Mouse (Mus musculus) embryonic stem cell, embryonic (primary cell): ENCODE data around the gene Mlx.

ENCODE experiments used
- CTCF ChIA-PET, 4 experiments: fragments of 300-600 bp in 2 of 4; fragments of 350-600 bp in 2 of 4; sonication (Branson Sonifier 250); formaldehyde crosslinking; loops; one replicate each; lab custom pipeline; 2022; ENCODE audit warnings: inconsistent platforms in 2 of 4; lab: Charles Lee
- POLR2A ChIA-PET, 4 experiments: fragments of 300-600 bp in 2 of 4; fragments of 350-600 bp in 2 of 4; sonication (Branson Sonifier 250); formaldehyde crosslinking; loops; one replicate each; lab custom pipeline; 2022; ENCODE audit warnings: antibody characterized with exemption in 4 of 4, inconsistent platforms in 1 of 4; lab: Charles Lee

Mlx gene

DNA sequence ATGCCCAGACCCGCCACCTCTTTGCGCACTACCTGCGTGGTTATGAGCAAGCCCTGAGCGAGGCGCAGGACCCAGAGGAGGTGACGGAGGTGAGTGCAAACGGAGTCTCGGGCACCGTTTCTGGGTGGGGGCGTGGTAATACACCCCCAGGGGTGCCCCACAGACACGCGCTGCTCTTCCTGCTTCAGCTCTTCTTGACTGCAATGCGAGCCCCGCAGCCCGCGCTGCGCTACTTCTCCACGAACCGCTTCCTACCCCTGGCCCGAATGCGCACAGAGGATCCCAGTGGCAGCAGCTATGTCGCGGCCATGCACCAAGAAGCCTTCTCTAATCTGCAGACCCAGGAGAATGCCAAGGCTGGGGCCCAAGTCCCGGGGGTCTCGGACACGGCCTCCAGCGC is 7.3 kb upstream of the Mlx start:
- POLR2A ChIA-PET = interaction anchor here in 3 of 4 experiments (0.6 to 4.0 kb wide), 29 partner anchors 8 to 479 kb away, joined by 3 to 22 read pairs (median 3); partner anchors contain the start of genes Naglu (in 3 of the 3), Psmc3ip (in 2 of the 3), Stat3 (in 2 of the 3) and Plekhh3 (in 1 of the 3)
- CTCF ChIA-PET = interaction anchor here (0.6 to 1.4 kb wide), 11 partner anchors 9 to 174 kb away, joined by 3 to 10 read pairs (median 3); partner anchors contain the start of genes Ccr10 (in 1 of the 4), Naglu (in 1 of the 4), Plekhh3 (in 1 of the 4) and Psmc3ip (in 1 of the 4)

DNA sequence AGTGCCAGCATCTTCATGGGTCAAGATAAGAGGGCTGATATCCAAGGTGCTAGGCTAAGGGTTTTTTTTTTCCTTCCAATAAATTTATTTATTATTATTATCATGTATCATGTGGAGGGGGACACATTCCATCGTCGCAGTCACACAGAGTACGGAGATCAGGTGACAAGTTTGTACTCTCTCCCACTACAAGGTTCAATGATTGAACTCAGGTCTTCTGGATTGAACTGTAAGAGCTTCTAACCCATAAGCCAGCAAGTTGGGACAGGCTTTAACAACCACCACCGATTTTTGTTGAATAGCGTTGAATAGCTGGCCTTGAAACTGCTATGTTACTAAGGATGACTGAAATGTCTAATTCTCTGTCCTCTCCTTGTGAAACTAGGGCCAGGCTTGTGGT is 6.7 kb upstream of the Mlx start:
- CTCF ChIA-PET = interaction anchor here in 2 of 4 experiments (0.6 to 1.4 kb wide), 4 partner anchors 91 to 119 kb away, joined by 3 to 10 read pairs (median 6); partner anchors contain the start of gene Plekhh3 (in 1 of the 2)
- POLR2A ChIA-PET = interaction anchor here in 3 of 4 experiments (0.6 to 4.0 kb wide), 16 partner anchors 9 to 390 kb away, joined by 3 to 22 read pairs (median 4); partner anchors contain the start of genes Naglu (in 3 of the 3), Stat3 (in 2 of the 3), Plekhh3 (in 1 of the 3) and Rpl27 (in 1 of the 3)

DNA sequence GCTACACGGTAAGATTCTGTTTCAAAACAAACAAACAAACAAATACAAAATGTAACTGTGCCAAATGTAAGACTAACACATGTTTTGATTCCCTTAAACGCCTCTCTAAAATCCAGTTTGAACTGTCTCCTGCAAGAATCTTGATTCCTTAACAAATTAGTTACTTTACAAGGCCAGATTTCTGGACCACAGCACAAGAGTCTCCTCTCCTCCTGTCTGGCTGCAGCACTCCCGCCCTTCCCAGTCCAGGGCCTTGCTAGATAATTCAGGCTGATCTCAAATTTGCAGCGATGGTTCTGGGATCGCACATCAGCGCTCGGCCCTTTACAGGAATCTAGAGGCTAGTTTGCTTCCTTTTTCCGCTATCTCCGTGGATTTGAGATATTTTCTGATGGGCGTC is 5.4 kb upstream of the Mlx start:
- CTCF ChIA-PET = interaction anchor here in 3 of 4 experiments (0.6 to 1.5 kb wide), 11 partner anchors 11 to 554 kb away, joined by 3 to 12 read pairs (median 4); partner anchors contain the start of genes Acly (in 1 of the 3), Becn1 (in 1 of the 3), Plekhh3 (in 1 of the 3) and Psmc3ip (in 1 of the 3)
- POLR2A ChIA-PET = interaction anchor here in 3 of 4 experiments (0.5 to 5.4 kb wide), 30 partner anchors 12 to 762 kb away, joined by 3 to 39 read pairs (median 4); partner anchors contain the start of genes Psmc3ip (in 3 of the 3), Rpl27 (in 3 of the 3), Naglu (in 2 of the 3) and Cntnap1 (in 1 of the 3)

DNA sequence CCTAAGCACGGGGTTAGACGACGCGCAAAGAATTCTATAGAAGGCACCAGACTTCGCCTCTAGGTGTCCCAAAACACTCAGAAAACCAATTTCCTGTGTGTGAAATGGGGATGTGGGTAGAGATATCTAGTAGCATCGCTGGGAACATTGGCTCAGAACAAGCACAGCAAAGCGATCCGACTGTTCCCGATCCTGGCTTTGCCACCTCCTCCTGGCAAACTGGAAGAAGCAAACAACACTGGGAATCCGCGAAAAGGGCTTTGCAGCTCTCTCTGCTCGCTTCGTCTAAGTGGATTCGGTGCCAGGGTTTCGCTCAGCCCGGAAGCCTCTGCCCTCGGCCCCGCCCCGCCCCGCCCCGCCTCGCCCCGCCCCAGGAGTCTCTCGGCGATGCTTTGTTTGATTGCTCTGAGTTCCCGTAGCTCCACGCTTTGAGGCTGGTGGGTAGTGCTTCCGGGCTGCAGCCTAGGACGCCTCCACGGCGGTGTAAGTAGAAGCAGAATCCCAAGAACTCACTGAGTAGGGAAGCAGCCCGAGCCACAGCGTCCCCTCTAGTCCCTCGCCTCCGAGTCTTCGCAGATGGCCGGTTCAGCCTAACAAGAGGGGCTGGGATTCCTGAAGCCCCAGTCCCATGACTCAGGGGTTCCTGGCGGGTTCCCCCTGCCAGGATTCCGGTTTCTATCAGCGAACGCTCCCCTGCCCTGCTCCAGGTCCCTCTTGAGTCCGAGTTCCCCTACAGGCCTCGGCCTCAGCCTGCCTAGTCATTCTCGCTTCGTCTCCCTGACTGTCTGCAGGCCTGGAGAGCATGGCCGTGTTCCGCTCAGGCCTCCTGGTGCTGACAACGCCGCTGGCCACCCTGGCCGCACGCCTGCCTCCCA is 4.6 kb upstream of the Mlx start, which contains the start of gene Coasy:
Coasy (plus strand) TSS at position 358 of the 875 bp plus-strand sequence.
- ChIA-PET POLR2A (interaction anchor here in 3 of 4 experiments (0.6 to 5.4 kb wide), 35 partner anchors 12 to 762 kb away, joined by 3 to 39 read pairs (median 4); partner anchors contain the start of genes Psmc3ip (in 3 of the 3), Rpl27 (in 3 of the 3), Naglu (in 2 of the 3) and Plekhh3 (in 2 of the 3)), CTCF (interaction anchor here (0.6 to 1.5 kb wide), 23 partner anchors 9 to 555 kb away, joined by 3 to 12 read pairs (median 4); partner anchors contain the start of genes Psmc3ip (in 3 of the 4), Acly (in 1 of the 4), Becn1 (in 1 of the 4) and Naglu (in 1 of the 4))

DNA sequence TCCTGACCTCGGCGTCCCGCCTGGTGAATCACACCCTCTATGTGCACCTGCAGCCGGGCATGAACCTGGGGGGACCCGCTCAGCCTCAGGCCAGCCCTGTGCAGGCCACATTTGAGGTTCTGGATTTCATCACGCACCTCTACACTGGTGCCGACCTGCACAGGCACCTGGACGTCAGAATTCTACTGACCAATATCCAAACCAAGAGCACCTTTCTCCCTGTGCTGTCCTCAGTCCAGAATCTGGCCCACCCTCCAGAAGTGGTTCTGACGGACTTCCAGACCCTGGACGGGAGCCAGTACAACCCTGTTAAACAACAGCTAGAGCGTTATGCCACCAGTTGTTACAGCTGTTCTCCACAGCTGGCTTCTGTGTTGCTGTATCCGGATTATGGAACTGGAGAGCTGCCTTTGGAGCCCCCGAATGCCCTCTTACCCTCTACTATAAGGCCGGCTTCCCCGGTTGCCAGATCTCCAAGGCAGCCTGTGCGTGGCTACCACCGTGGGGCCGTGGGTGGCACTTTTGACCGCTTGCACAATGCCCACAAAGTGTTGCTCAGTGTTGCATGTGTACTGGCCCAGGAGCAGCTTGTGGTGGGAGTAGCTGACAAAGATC is 3.9 kb upstream of the Mlx start:
- POLR2A ChIA-PET = interaction anchor here in 3 of 4 experiments (0.6 to 5.4 kb wide), 15 partner anchors 8 to 763 kb away, joined by 3 to 39 read pairs (median 7); partner anchors contain the start of genes Naglu (in 2 of the 3), Psmc3ip (in 2 of the 3), Rpl27 (in 2 of the 3) and Becn1 (in 1 of the 3)
- CTCF ChIA-PET = interaction anchor here (0.6 to 1.5 kb wide), 16 partner anchors 9 to 233 kb away, joined by 3 to 12 read pairs (median 4); partner anchors contain the start of genes Becn1 (in 1 of the 4), Naglu (in 1 of the 4), Plekhh3 (in 1 of the 4) and Psmc3ip (in 1 of the 4)

DNA sequence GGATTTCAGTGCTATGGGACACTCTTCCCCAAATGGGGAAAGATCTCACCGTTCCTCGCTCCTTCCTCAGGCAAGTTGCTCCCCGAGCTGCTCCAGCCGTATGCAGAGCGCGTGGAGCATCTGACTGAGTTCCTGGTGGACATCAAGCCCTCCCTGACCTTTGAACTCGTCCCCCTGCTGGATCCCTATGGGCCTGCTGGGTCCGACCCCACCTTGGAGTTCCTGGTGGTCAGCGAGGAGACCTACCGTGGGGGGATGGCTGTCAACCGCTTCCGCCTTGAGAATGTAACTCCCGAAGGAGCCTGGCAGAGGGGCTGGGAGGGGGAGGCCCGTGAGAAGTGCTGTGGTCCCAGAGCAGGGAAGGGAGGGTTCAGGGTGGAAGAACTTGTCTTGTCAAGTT is 2.8 kb upstream of the Mlx start:
- POLR2A ChIA-PET = interaction anchor here in 3 of 4 experiments (0.6 to 5.4 kb wide), 6 partner anchors 9 to 211 kb away, joined by 3 to 39 read pairs (median 9); partner anchors contain the start of genes Psmc3ip (in 2 of the 3) and Naglu (in 1 of the 3)
- CTCF ChIA-PET = interaction anchor here in 1 of 4 experiments (0.6 to 1.4 kb wide), 2 partner anchors 11 to 48 kb away, joined by 3 to 4 read pairs; partner anchors contain the start of gene Psmc3ip

DNA sequence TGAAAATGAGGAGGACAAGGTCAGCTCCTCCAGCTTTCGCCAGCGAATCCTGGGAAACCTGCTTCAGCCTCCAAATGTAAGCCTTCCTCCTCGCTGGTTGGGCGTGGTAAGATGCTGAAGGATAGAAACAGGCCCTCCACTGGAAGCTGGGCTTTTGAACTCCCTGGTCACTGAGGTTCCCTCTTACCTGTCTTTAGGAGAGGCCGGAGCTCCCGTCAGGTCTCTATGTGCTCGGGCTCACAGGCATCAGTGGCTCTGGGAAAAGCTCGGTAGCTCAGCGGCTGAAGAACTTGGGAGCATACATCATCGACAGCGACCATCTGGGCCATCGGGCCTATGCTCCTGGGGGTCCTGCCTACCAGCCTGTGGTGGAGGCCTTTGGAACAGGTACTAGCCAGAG is 2.3 kb upstream of the Mlx start:
- CTCF ChIA-PET = interaction anchor here in 1 of 4 experiments (0.6 to 1.4 kb wide), 2 partner anchors 11 to 47 kb away, joined by 3 to 4 read pairs; partner anchors contain the start of gene Psmc3ip
- POLR2A ChIA-PET = interaction anchor here in 2 of 4 experiments (1.0 to 5.4 kb wide), 5 partner anchors 9 to 91 kb away, joined by 3 to 39 read pairs (median 8); partner anchors contain the start of genes Psmc3ip (in 2 of the 2) and Naglu (in 1 of the 2)

DNA sequence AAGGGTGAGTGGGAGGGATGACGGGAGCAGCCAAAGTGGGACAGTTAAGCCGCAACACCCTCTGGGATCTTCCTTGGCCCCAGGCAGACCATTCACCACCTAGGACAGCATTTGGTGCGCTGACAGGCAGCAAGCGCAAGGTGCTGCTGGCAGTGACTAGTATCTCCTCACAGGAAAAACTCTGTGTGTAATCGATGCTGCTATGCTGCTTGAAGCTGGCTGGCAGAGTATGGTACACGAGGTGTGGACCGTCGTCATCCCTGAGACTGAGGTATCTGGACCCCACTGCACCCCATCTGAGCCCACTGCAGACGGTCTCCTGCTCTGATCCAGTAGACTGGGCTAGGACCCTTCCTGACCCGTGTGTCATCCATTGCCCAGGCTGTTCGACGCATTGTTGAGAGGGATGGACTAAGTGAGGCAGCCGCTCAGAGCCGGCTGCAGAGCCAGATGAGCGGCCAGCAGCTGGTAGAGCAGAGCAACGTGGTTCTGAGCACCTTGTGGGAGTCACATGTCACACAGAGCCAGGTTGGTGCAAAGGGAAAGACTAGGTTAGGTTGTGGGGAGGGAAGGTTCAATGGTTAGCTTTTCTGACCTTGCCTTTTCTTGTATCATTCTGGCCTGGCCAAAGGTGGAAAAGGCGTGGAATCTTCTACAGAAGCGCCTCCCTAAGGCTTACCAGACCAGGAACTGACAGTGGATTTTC is 1.3 kb upstream of the Mlx start:
- POLR2A ChIA-PET = interaction anchor here in 3 of 4 experiments (0.6 to 6.2 kb wide), 12 partner anchors 8 to 216 kb away, joined by 3 to 39 read pairs (median 4); partner anchors contain the start of genes Psmc3ip (in 3 of the 3), Becn1 (in 1 of the 3), Hsd17b1 (in 1 of the 3) and Naglu (in 1 of the 3)
- CTCF ChIA-PET = interaction anchor here in 2 of 4 experiments (0.5 to 1.5 kb wide), 3 partner anchors 9 to 144 kb away, joined by 4 to 8 read pairs (median 5); partner anchors contain the start of gene Psmc3ip (in 1 of the 2)

DNA sequence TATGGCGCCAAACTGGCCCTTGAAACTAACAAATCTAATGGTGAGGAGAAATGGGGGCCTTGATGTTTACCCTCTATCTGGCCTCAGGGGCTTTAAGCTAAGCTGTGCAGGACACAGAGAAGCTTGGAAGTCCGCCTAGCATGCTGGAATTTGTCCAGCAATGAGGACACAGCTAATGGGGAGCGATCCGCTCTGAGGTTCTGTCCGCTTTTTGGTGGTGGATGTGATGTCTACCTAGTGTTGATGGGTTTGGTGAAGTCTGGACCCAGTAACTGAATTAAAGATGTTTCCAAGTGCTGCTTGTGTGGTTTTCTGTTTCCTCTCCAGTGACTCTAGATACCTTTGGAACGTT is 778 bp upstream of the Mlx start:
- ChIA-PET POLR2A (interaction anchor here in 2 of 4 experiments (0.6 to 6.2 kb wide), 15 partner anchors 8 to 565 kb away, joined by 3 to 39 read pairs (median 5); partner anchors contain the start of genes Psmc3ip (in 2 of the 2), Becn1 (in 1 of the 2), Hsd17b1 (in 1 of the 2) and Naglu (in 1 of the 2)), CTCF (interaction anchor here in 3 of 4 experiments (0.5 to 2.4 kb wide), 6 partner anchors 9 to 144 kb away, joined by 4 to 9 read pairs (median 8); partner anchors contain the start of gene Psmc3ip (in 1 of the 3))

DNA sequence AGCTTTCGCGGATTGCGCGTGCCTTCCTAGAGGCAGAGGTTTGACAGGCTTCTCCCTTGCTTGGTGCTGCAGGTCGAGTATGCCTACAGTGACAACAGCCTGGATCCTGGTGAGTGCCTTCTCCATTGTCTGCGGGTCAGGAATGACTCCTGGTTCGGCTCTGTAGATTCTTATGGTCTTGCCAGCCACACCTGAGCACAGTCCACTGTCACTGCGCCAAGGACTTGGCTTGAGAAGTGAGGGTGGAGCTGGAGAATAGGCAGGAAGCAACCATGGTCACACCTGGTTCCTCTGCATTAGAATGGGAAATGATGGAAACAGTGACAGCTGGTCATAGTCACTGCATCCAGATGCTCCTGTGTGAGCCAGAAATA is 592 bp downstream of the Mlx start:
- ChIA-PET CTCF (interaction anchor here in 3 of 4 experiments (0.7 to 2.4 kb wide), 6 partner anchors 11 to 113 kb away, joined by 3 to 8 read pairs (median 6); no protein-coding TSS in a partner anchor), POLR2A (interaction anchor here (0.6 to 6.2 kb wide), 27 partner anchors 8 to 795 kb away, joined by 3 to 26 read pairs (median 4); partner anchors contain the start of genes Psmc3ip (in 3 of the 4), Retreg3 (in 2 of the 4), Tubg1 (in 2 of the 4) and Atp6v0a1 (in 1 of the 4))

DNA sequence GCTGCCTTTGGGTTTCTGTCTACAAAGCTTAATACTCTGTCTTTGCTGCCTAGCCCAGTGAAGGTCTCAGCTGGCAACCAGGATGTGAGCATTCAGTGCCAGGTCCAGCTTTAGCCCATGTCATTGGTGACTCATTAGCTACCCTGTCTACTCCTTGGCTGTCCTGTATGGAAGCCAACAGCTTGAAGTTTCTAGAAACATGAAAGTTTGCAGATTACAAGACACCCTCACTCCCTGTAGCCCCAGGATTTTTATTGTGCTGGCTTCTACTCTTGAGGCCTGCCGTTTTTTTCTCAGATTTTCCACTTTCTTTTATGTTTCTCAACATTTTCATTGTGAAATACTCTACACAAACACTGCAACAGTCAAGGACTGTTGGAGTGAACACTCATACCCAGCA is 2.9 kb downstream of the Mlx start:
- ChIA-PET CTCF (no interaction called here), POLR2A (interaction anchor here in 2 of 4 experiments (1.0 to 6.2 kb wide), 5 partner anchors 9 to 63 kb away, joined by 3 to 26 read pairs (median 6); partner anchors contain the start of gene Hsd17b1 (in 1 of the 2))

DNA sequence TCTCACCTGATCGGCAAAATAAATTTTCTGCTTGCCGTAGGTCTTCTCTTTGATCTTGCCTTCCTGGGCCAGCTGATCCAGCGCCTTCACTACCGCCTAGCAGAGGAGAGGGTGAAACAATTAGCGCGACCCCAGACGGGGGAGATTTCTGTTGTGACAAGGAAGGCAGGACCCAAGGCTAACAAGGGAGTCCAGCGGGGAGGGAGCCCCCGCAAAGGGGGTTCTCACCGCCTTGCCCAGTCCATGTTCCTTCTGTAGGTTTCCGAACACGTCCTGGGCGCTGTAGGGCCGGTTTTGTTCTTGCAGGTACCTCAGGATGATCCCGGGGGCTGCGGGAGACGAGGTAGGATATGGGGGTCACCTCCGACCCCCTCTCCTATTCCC is 7.8 kb downstream of the Mlx start:
- CTCF ChIA-PET = interaction anchor here (0.6 to 2.4 kb wide), 31 partner anchors 8 to 772 kb away, joined by 3 to 18 read pairs (median 4); partner anchors contain the start of genes Coasy (in 2 of the 4), Plekhh3 (in 2 of the 4), Retreg3 (in 2 of the 4) and Tubg1 (in 2 of the 4)
- POLR2A ChIA-PET = interaction anchor here (0.6 to 4.2 kb wide), 45 partner anchors 7 to 349 kb away, joined by 3 to 39 read pairs (median 4); partner anchors contain the start of genes Coasy (in 3 of the 4), Mlx (in 2 of the 4), Naglu (in 2 of the 4) and Plekhh3 (in 2 of the 4)

DNA sequence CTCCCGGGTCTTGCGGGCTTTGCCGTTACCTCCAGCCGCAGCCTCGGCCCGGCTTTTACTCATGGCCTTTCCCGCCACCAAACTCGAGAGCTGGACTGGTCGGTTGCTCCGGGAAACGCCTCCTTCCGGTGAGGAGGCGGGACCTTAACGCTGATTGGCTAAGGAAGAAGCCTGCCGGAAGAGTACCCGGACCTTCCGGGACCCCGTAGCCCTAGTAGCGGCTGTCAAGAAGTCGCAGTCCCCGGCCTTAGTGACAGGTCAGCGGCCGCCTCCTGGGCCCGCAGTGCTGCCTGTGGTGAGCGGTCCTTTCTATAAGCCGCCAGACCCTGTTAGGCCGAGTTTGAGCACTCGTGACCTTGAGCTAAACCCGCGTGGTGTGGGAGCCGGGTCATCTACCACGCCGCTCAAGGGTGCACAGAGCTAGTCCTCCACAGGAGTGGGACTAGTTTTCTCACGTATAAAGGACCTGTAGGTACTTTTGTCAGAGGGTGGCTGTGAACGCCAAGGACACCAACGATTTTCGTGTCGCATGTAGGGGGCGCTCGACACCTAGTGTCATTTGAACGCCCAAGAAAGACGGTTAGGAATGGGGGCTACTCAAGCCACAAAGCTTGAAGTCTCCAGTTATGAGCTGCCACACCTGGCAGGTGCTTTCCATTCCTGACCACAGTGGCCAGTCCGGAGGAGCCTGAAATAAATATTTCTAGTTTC is 8.4 kb downstream of the Mlx start, which contains the start of gene Psmc3ip:
Psmc3ip (minus strand) TSS at position 123 of the 711 bp plus-strand sequence.
- CTCF ChIA-PET = interaction anchor here (0.5 to 2.4 kb wide), 46 partner anchors 8 to 772 kb away, joined by 3 to 18 read pairs (median 4); partner anchors contain the start of genes Coasy (in 3 of the 4), Ccr10 (in 2 of the 4), Mlx (in 2 of the 4) and Plekhh3 (in 2 of the 4)
- POLR2A ChIA-PET = interaction anchor here (0.5 to 4.2 kb wide), 52 partner anchors 8 to 681 kb away, joined by 3 to 39 read pairs (median 4); partner anchors contain the start of genes Coasy (in 3 of the 4), Retreg3 (in 3 of the 4), Tubg1 (in 3 of the 4) and Mlx (in 2 of the 4)

DNA sequence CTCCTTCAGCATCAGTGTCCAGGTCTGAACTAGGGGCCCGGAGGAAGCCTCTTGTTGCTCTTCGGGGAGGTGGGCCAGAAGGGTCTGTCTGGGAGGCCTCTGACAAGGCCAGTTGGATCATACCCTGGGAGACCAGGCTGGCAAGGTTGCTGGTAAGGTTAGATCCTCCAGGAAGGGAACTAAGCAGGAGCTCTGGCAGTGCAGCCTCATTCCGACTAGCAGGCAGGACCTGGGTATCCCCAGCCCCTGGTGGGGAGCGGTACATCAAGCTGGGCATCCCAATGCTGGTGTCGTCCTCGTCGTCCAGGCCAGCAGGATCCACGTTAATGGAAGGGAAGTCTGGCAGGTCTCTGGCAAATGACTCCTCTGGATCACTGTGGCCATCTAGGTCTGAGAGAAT is 11.2 kb downstream of the Mlx start:
- ChIA-PET POLR2A (interaction anchor here in 3 of 4 experiments (0.6 to 3.1 kb wide), 5 partner anchors 11 to 778 kb away, joined by 3 to 9 read pairs (median 3); partner anchors contain the start of genes Retreg3 (in 2 of the 3) and Tubg1 (in 2 of the 3)), CTCF (no interaction called here)
